Mouse (Mus musculus) lung, postnatal 0 days (tissue): ENCODE measurements around the gene Drc1.

Source experiments
- CTCF ChIP-seq: IDR thresholded peaks from 2 replicates; pipeline ENCODE4 v1.5.1; 2016; ENCODE audit warnings: antibody characterized with exemption, mild to moderate bottlenecking
- EP300 ChIP-seq: IDR thresholded peaks from 2 replicates; pipeline ENCODE4 v1.6.1; 2016; ENCODE audit warnings: antibody characterized with exemption, mild to moderate bottlenecking, control low read depth

DNA sequence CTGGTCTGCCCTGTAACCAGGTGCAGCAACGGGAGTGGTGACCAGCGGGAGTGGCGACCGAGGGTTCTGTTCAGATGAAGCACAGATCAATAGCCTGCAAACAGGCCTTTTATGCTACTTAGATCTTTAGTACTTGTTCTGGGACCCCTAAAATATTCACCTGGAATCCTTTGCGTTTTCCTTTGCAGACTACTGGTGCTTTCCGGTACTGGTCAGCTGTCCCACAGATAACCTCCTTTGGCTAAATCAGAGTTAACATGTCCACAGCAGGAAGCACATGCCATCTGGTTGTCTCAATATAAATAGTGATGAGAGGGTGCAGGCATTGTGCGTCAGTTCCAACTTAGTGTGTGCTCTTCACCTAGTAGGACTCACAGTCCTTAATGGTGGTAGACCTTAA is 22.4 kb upstream of the Drc1 start:
- TF ChIP-seq EP300 (no peak), CTCF (no peak)
